Mouse (Mus musculus) skeletal muscle tissue, adult 2 months (tissue): Measurements from ENCODE around the gene Pnkd.
A peak's percentile ranks its signal among the peaks of the same experiment; 100 is the strongest.

Experiments
- DNase-seq: peaks from one replicate; pipeline ENCODE4 v3.0.0-alpha.2; 2012; ENCODE audit warnings: low read depth, low spot score

The Pnkd gene

GRCm38 (mm10) chr1:74278538-74278937 is 6.2 kb upstream of the Pnkd start, which contains the start of gene Gpbar1:
Gpbar1 (plus strand) TSS chr1:74278550.
- DNase-seq = no peak

GRCm38 (mm10) chr1:74278988-74279387 is 5.7 kb upstream of the Pnkd start:
- no peak for DNase-seq

- no peak for DNase-seq
Measured at GRCm38 (mm10) chr1:74280591-74281325, 4.0 kb upstream of the Pnkd start.

GRCm38 (mm10) chr1:74281372-74281771 is 3.4 kb upstream of the Pnkd start:
- no peak for DNase-seq

GRCm38 (mm10) chr1:74281886-74282285 is 2.8 kb upstream of the Pnkd start:
- DNase-seq = no peak

GRCm38 (mm10) chr1:74282896-74283625 is 1.7 kb upstream of the Pnkd start:
- no peak for DNase-seq

GRCm38 (mm10) chr1:74283686-74284463 is 855 bp upstream of the Pnkd start:
- DNase-seq = peak; percentile 47

- DNase-seq = no peak
Measured at GRCm38 (mm10) chr1:74285212-74286010, 681 bp downstream of the Pnkd start.

- peak; percentile 39 for DNase-seq
Measured at GRCm38 (mm10) chr1:74286869-74287607, 2.3 kb downstream of the Pnkd start.

- DNase-seq = no peak
Measured at GRCm38 (mm10) chr1:74288327-74288726, 3.6 kb downstream of the Pnkd start.

- no peak for DNase-seq
Measured at GRCm38 (mm10) chr1:74289248-74289647, 4.5 kb downstream of the Pnkd start.

GRCm38 (mm10) chr1:74289740-74290139 is 5.0 kb downstream of the Pnkd start:
- no peak for DNase-seq

- no peak for DNase-seq
Measured at GRCm38 (mm10) chr1:74290141-74290540, 5.4 kb downstream of the Pnkd start.

- no peak for DNase-seq
Measured at GRCm38 (mm10) chr1:74292331-74293020, 7.7 kb downstream of the Pnkd start.

- no peak for DNase-seq
Measured at GRCm38 (mm10) chr1:74293306-74293960, 8.7 kb downstream of the Pnkd start.

- DNase-seq = no peak
Measured at GRCm38 (mm10) chr1:74294090-74294643, 9.4 kb downstream of the Pnkd start.

GRCm38 (mm10) chr1:74294733-74295455 is 10.2 kb downstream of the Pnkd start:
- DNase-seq = no peak

GRCm38 (mm10) chr1:74295456-74296171 is 10.9 kb downstream of the Pnkd start:
- peak; percentile 94 for DNase-seq
